Mouse (Mus musculus): ENCODE measurements around the gene Mrc2. TPM values are rescaled to one million over a fixed set of nuclear protein-coding genes. Genes with fewer than 3 reads are reported as not detected.

Gene Mrc2
- polyA plus RNA-seq, 1 experiment from 2014 or later: 6.1 TPM

DNA sequence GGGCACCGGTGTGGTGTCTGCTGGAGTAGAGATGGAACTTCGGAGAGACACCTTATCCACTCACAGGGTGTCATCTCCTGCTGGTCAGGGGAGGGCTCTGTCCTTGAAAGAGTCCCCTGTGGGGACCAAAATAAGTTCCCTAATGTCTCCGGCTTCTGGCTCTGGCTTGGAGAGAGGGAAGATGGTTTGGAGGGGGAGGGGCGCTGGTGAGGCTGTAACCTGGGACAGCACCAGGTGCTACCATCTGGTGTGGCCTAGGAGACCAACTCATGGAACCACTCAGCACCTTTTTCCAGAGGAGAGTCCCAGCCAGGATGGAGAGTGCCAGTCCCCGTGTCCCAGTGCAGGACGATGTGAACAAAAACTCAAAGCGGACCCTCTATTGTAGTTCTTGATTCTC, 58.2 kb downstream of the Mrc2 start:
- Histone ChIP-seq H3K4me1 (ENCODE audit: control insufficient read depth in 2 of 2, insufficient read depth in 2 of 2, low read length in 2 of 2) (peaks cover 20 to 26% of the 10 kb centered on the region in 2 experiments), H3K27ac (replicated peaks in 1 of 2; ENCODE audit: control insufficient read depth in 1 of 2, insufficient read depth in 1 of 2, low read depth in 2 of 2, low read length in 2 of 2) (no peak overlapping the region), H3K4me3 (ENCODE audit: control insufficient read depth in 1 of 2, insufficient read depth in 1 of 2, low read depth in 1 of 2, low read length in 2 of 2) (no peak overlapping the region), H3K36me3 (ENCODE audit: control insufficient read depth, insufficient read depth, low read length) (peaks cover 25% of the 10 kb centered on the region), H3K27me3 (ENCODE audit: control insufficient read depth, insufficient read depth, low read length) (no peaks in the 10 kb centered on the region), H3K9me3 (ENCODE audit: control insufficient read depth, low read length) (no peaks in the 10 kb centered on the region), H3K4me2 (ENCODE audit: low read length) (no peak overlapping the region), H3K9ac (ENCODE audit: low read length) (no peak overlapping the region)
- no peak for ATAC-seq (ENCODE audit: insufficient number of reproducible peaks, insufficient read depth, low FRiP score, low read depth)
- WGBS: 86% methylated on average over 7 of the region's 7 CpGs

DNA sequence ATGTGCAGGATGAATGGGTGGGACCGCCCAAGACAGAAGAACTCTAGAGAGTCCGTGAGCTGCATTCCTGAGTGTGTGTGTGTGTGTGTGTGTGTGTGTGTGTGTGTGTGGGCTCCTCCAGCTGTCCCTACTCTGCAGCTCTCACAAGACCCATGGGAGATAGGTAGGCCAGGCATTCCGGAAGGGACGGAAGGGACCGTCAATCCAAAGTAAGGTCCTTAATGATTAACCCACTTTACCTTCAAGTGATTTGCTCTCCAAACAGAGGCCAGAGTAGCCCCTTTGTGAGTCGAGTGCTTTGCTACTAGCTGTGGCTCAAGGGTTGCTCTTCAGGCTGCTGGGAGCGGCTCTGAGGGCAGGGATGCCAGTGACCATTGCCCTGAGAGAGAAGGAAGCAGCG, 59.7 kb downstream of the Mrc2 start:
- WGBS: 60% methylated on average over 8 of the region's 8 CpGs
- H3K27me3 ChIP-seq (ENCODE audit: control insufficient read depth, insufficient read depth, low read length): no peaks in the 10 kb centered on the region
- no peak for ATAC-seq (ENCODE audit: insufficient number of reproducible peaks, insufficient read depth, low FRiP score, low read depth)
- H3K4me1 ChIP-seq (ENCODE audit: control insufficient read depth in 2 of 2, insufficient read depth in 2 of 2, low read length in 2 of 2): peaks cover 22 to 26% of the 10 kb centered on the region in 2 experiments
- peak overlapping the region in 1 of 2 experiments; percentile 72; a peak in 1 of 4 replicates for H3K27ac ChIP-seq (replicated peaks in 1 of 2; ENCODE audit: control insufficient read depth in 1 of 2, insufficient read depth in 1 of 2, low read depth in 2 of 2, low read length in 2 of 2)
- peaks cover 14% of the 10 kb centered on the region for H3K36me3 ChIP-seq (ENCODE audit: control insufficient read depth, insufficient read depth, low read length)
- no peaks in the 10 kb centered on the region for H3K9me3 ChIP-seq (ENCODE audit: control insufficient read depth, low read length)
- H3K9ac ChIP-seq (ENCODE audit: low read length): no peak overlapping the region
- no peak overlapping the region for H3K4me3 ChIP-seq (ENCODE audit: control insufficient read depth in 1 of 2, insufficient read depth in 1 of 2, low read depth in 1 of 2, low read length in 2 of 2)
- no peak overlapping the region for H3K4me2 ChIP-seq (ENCODE audit: low read length)

DNA sequence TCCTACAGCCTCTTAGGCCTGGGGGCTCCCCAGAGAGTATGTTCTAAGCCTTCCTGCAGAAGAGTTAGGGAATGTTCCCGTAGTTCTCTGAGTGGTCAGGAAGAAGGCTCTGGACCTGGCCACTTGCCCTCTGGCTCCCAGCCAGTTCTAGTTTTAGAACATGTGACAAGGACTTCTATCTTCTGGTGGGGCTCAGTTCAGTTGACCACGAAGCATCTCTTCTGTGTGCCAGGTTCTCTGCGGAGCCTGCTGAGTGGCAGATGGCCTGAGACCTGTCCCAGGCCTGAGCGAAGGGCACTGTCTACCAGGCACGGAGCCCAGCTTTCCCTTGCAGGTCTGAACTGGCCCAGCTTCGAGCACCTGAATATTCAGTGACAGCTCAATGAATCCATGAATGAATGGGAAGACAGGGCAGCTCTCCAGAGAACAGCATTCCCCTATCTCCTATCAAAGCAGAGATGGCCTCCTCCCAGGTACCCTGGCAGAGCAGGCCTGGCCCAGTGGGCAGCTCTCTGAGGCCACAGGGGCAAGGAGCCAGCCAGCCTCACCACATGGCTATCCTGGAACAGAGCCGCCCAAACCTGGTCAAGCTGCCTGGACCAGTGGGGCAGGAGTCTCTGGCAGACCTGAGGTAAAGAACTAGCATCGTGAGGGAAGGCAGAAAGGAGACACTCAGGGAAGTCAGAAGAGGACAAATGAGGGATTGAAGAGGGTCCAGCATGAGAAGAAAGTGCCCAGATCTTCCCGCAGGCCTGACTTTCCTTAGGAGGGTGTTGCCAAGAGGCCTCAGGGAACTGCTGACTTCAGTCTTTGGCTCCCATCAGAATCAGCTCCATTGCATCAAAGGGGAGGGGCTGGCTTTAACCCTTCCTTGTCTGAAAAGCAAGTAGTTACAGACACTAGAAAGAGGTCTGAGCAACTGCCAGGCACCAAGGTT, 60.8 kb downstream of the Mrc2 start:
- Histone ChIP-seq H3K27ac (replicated peaks in 1 of 2; ENCODE audit: control insufficient read depth in 1 of 2, insufficient read depth in 1 of 2, low read depth in 2 of 2, low read length in 2 of 2) (peak overlapping the region; percentile 53 to 72), H3K4me3 (ENCODE audit: control insufficient read depth in 1 of 2, insufficient read depth in 1 of 2, low read depth in 1 of 2, low read length in 2 of 2) (no peak overlapping the region), H3K9me3 (ENCODE audit: control insufficient read depth, low read length) (no peaks in the 10 kb centered on the region), H3K4me2 (ENCODE audit: low read length) (no peak overlapping the region), H3K9ac (ENCODE audit: low read length) (peak overlapping the region; percentile 40; the same call in 1 of the 2 replicates), H3K36me3 (ENCODE audit: control insufficient read depth, insufficient read depth, low read length) (peaks cover 14% of the 10 kb centered on the region), H3K27me3 (ENCODE audit: control insufficient read depth, insufficient read depth, low read length) (no peaks in the 10 kb centered on the region), H3K4me1 (ENCODE audit: control insufficient read depth in 2 of 2, insufficient read depth in 2 of 2, low read length in 2 of 2) (peaks cover 20 to 26% of the 10 kb centered on the region in 2 experiments)
- ATAC-seq (ENCODE audit: insufficient number of reproducible peaks, insufficient read depth, low FRiP score, low read depth): peak; percentile 28; the same call in 1 of the 2 replicates
- WGBS: 31% methylated on average over 9 of the region's 9 CpGs

DNA sequence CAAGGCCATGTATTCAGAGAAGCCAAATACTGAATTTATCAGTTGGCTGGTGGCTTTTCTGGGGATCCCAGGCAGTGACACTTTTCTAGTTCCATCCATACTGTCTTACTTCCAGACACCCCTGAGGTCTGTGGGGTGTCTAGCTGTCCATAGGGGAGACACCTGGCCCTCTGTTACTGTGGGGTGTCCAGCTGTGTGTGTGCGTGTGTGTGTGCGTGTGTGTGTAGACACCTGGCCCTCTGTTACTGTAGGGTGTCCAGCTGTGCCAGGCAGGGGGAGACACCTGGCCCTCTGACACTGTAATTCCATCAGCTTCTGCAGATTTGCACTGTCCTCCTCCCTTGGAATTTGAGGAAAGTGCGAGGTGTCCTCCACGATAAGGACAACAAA, 61.4 kb downstream of the Mrc2 start:
- H3K4me2 ChIP-seq (ENCODE audit: low read length): no peak overlapping the region
- H3K9me3 ChIP-seq (ENCODE audit: control insufficient read depth, low read length): no peaks in the 10 kb centered on the region
- 89% methylated on average over 4 of the region's 4 CpGs for WGBS
- H3K4me3 ChIP-seq (ENCODE audit: control insufficient read depth in 1 of 2, insufficient read depth in 1 of 2, low read depth in 1 of 2, low read length in 2 of 2): no peak overlapping the region
- peaks cover 10% of the 10 kb centered on the region for H3K36me3 ChIP-seq (ENCODE audit: control insufficient read depth, insufficient read depth, low read length)
- ATAC-seq (ENCODE audit: insufficient number of reproducible peaks, insufficient read depth, low FRiP score, low read depth): no peak
- peaks cover 20 to 26% of the 10 kb centered on the region in 2 experiments for H3K4me1 ChIP-seq (ENCODE audit: control insufficient read depth in 2 of 2, insufficient read depth in 2 of 2, low read length in 2 of 2)
- H3K9ac ChIP-seq (ENCODE audit: low read length): no peak overlapping the region
- H3K27me3 ChIP-seq (ENCODE audit: control insufficient read depth, insufficient read depth, low read length): no peaks in the 10 kb centered on the region
- 0 out of 4 replicates have a peak overlapping the region, but pooled peaks of 1 of the 2 experiments have one; percentile 72 for H3K27ac ChIP-seq (replicated peaks in 1 of 2; ENCODE audit: control insufficient read depth in 1 of 2, insufficient read depth in 1 of 2, low read depth in 2 of 2, low read length in 2 of 2)

DNA sequence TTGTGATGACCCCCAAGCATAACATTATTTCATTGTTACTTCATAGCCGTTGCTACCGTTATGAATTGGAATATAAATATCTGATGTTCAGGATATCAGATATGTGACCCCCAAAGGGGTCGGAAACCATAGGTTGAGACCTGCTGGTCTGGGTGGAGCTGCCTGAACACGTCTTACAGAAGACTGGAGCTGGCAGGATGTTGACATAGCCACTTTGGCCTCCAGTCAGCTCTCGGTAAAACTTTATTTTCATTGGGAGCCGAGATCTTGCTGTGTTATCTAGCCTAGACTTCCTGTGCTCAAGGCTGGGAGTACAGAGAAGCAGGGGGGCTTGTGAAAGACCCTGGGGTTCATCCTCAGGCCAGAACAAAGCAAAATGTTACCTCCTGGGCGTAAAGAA, 63.9 kb downstream of the Mrc2 start:
- Histone ChIP-seq H3K36me3 (ENCODE audit: control insufficient read depth, insufficient read depth, low read length) (no peaks in the 10 kb centered on the region), H3K9me3 (ENCODE audit: control insufficient read depth, low read length) (no peaks in the 10 kb centered on the region), H3K27me3 (ENCODE audit: control insufficient read depth, insufficient read depth, low read length) (no peaks in the 10 kb centered on the region), H3K9ac (ENCODE audit: low read length) (no peak overlapping the region), H3K4me2 (ENCODE audit: low read length) (no peak overlapping the region), H3K4me1 (ENCODE audit: control insufficient read depth in 2 of 2, insufficient read depth in 2 of 2, low read length in 2 of 2) (peaks cover 20 to 26% of the 10 kb centered on the region in 2 experiments), H3K27ac (replicated peaks in 1 of 2; ENCODE audit: control insufficient read depth in 1 of 2, insufficient read depth in 1 of 2, low read depth in 2 of 2, low read length in 2 of 2) (peak overlapping the region; percentile 35 to 51; a peak in 2 of 4 replicates), H3K4me3 (ENCODE audit: control insufficient read depth in 1 of 2, insufficient read depth in 1 of 2, low read depth in 1 of 2, low read length in 2 of 2) (no peak overlapping the region)
- no peak for ATAC-seq (ENCODE audit: insufficient number of reproducible peaks, insufficient read depth, low FRiP score, low read depth)
- 37% methylated on average over 7 of the region's 7 CpGs for WGBS

DNA sequence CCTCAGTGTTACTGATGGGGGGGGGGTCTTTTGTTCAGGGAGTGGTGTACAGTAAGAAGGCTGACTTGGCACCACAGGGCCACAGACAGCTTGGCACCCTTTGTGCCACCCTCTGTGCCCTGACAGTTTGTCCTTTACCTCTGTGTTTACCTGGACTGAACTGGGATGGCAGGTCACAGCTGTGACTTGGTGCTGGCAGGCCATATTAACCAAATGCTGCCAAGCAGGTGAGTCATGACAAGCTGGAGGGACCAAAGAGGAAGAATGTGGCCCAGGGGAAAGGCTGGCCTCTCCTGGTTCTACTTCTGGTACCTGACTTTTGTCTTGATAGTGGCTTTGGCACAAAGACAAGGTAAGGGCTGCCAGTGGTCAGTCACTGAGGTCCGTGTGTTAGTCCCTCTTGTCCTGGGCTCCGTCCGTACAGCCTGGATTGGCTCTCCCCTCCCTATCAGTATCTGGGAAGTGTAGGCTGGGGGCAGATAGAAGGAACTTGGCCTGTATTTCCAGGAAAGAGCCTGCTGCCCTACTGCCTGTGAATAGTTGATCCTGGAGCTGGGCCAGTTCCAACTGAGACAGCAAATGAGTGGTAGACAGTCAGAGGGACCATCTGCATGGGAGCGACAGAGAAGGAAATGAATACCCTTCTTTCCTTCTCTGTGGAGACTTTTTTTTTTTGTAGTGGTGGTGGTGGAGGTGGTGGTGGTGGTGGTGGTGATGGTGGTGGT, 69.8 kb downstream of the Mrc2 start:
- Histone ChIP-seq H3K4me2 (ENCODE audit: low read length) (peak overlapping the region; percentile 88; the same call in 1 of the 2 replicates), H3K4me1 (ENCODE audit: control insufficient read depth in 2 of 2, insufficient read depth in 2 of 2, low read length in 2 of 2) (peaks cover 36 to 45% of the 10 kb centered on the region in 2 experiments), H3K27me3 (ENCODE audit: control insufficient read depth, insufficient read depth, low read length) (no peaks in the 10 kb centered on the region), H3K4me3 (ENCODE audit: control insufficient read depth in 1 of 2, insufficient read depth in 1 of 2, low read depth in 1 of 2, low read length in 2 of 2) (no peak overlapping the region), H3K36me3 (ENCODE audit: control insufficient read depth, insufficient read depth, low read length) (no peaks in the 10 kb centered on the region), H3K27ac (replicated peaks in 1 of 2; ENCODE audit: control insufficient read depth in 1 of 2, insufficient read depth in 1 of 2, low read depth in 2 of 2, low read length in 2 of 2) (peak overlapping the region in 1 of 2 experiments; percentile 70; a peak in 1 of 4 replicates), H3K9me3 (ENCODE audit: control insufficient read depth, low read length) (no peaks in the 10 kb centered on the region), H3K9ac (ENCODE audit: low read length) (no peak overlapping the region)
- peak; percentile 37; the same call in 1 of the 2 replicates for ATAC-seq (ENCODE audit: insufficient number of reproducible peaks, insufficient read depth, low FRiP score, low read depth)
- 63% methylated on average over 4 of the region's 4 CpGs for WGBS

DNA sequence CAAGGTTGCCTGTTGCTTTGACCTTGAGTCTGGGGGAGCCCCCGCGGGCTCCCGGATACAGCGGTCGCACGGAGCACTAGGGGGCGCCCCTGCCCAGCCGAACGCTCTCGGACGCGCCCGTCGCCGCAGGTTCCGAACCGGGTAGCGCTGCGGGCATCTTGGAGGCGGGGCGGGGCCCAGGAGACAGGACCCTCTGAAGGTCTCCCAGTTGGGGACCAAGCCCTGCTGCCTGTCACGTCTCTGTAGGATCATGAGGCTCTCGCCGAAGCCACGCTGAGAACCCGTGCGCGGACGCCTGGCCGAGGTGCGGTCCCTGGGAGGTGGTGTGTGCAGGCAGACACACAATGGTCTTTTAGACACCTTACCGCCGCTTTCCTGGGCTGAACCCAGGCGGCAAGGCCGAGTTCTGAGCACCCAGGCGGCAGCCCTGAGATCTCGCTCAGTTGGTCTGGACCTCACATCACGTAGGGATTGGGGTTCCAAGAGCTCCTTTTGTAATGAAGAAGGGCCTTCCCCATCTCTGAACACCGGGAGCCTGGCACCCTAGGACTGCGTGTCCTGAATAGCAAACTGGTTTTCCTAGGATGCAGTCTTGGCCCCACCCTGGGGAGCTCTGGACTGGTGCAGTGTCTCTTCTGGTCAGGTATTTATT, 70.6 kb downstream of the Mrc2 start:
- under 1% methylated on average over 40 of the region's 40 CpGs for WGBS
- no peaks in the 10 kb centered on the region for H3K9me3 ChIP-seq (ENCODE audit: control insufficient read depth, low read length)
- H3K4me1 ChIP-seq (ENCODE audit: control insufficient read depth in 2 of 2, insufficient read depth in 2 of 2, low read length in 2 of 2): peaks cover 36 to 45% of the 10 kb centered on the region in 2 experiments
- peak overlapping the region; percentile 88 for H3K4me2 ChIP-seq (ENCODE audit: low read length)
- peak overlapping the region; percentile 80 for H3K9ac ChIP-seq (ENCODE audit: low read length)
- peak overlapping the region; percentile 62 to 65 for H3K4me3 ChIP-seq (ENCODE audit: control insufficient read depth in 1 of 2, insufficient read depth in 1 of 2, low read depth in 1 of 2, low read length in 2 of 2)
- no peaks in the 10 kb centered on the region for H3K27me3 ChIP-seq (ENCODE audit: control insufficient read depth, insufficient read depth, low read length)
- ATAC-seq (ENCODE audit: insufficient number of reproducible peaks, insufficient read depth, low FRiP score, low read depth): peak; percentile 68; the same call in 1 of the 2 replicates
- no peaks in the 10 kb centered on the region for H3K36me3 ChIP-seq (ENCODE audit: control insufficient read depth, insufficient read depth, low read length)
- peak overlapping the region; percentile 19 to 70; a peak in 3 of 4 replicates for H3K27ac ChIP-seq (replicated peaks in 1 of 2; ENCODE audit: control insufficient read depth in 1 of 2, insufficient read depth in 1 of 2, low read depth in 2 of 2, low read length in 2 of 2)
